Mouse (Mus musculus) lung, postnatal 14 days (tissue): ENCODE measurements around the gene Itga11.

Experiments used
- DNase-seq: peaks from one replicate; pipeline ENCODE4 v3.0.0; 2021

Gene Itga11

GRCm38 (mm10) chr9:62689748-62690147 lies 12.1 kb downstream of the Itga11 start:
- DNase-seq, result no peak

GRCm38 (mm10) chr9:62694054-62694453 lies 16.4 kb downstream of the Itga11 start:
- DNase-seq, result peak; percentile 33

GRCm38 (mm10) chr9:62695210-62695609 lies 17.6 kb downstream of the Itga11 start:
- DNase-seq, result no peak

GRCm38 (mm10) chr9:62696799-62697198 lies 19.2 kb downstream of the Itga11 start:
- DNase-seq, result no peak

GRCm38 (mm10) chr9:62707267-62707666 lies 29.6 kb downstream of the Itga11 start:
- DNase-seq, result no peak

- DNase-seq, result no peak
These were observed 30.2 kb downstream of the Itga11 start for GRCm38 (mm10) chr9:62707870-62708269.

GRCm38 (mm10) chr9:62709983-62710382 lies 32.4 kb downstream of the Itga11 start:
- DNase-seq, result no peak

- no peak for DNase-seq
These were observed 34.7 kb downstream of the Itga11 start for GRCm38 (mm10) chr9:62712374-62712773.

- DNase-seq, result no peak
These were observed 35.4 kb downstream of the Itga11 start for GRCm38 (mm10) chr9:62713040-62713439.

- DNase-seq, result no peak
These were observed 36.7 kb downstream of the Itga11 start for GRCm38 (mm10) chr9:62714336-62714735.

- DNase-seq, result no peak
These were observed 40.4 kb downstream of the Itga11 start for GRCm38 (mm10) chr9:62717982-62718381.

GRCm38 (mm10) chr9:62721791-62722190 lies 44.2 kb downstream of the Itga11 start:
- no peak for DNase-seq

- no peak for DNase-seq
These were observed 45.1 kb downstream of the Itga11 start for GRCm38 (mm10) chr9:62722716-62723115.

- DNase-seq, result no peak
These were observed 46.5 kb downstream of the Itga11 start for GRCm38 (mm10) chr9:62724175-62724574.

GRCm38 (mm10) chr9:62725247-62725646 lies 47.6 kb downstream of the Itga11 start:
- no peak for DNase-seq

- DNase-seq, result no peak
These were observed 48.8 kb downstream of the Itga11 start for GRCm38 (mm10) chr9:62726472-62726871.

- peak; percentile 66 for DNase-seq
These were observed 67.1 kb downstream of the Itga11 start for GRCm38 (mm10) chr9:62744558-62745275.

GRCm38 (mm10) chr9:62746646-62747045 lies 69.0 kb downstream of the Itga11 start:
- DNase-seq, result peak; percentile 26

GRCm38 (mm10) chr9:62749666-62750065 lies 72.0 kb downstream of the Itga11 start:
- peak; percentile 52 for DNase-seq

GRCm38 (mm10) chr9:62750381-62750780 lies 72.8 kb downstream of the Itga11 start:
- peak; percentile 49 for DNase-seq

GRCm38 (mm10) chr9:62758288-62758687 lies 80.7 kb downstream of the Itga11 start:
- DNase-seq, result no peak

GRCm38 (mm10) chr9:62759601-62760000 lies 82.0 kb downstream of the Itga11 start:
- DNase-seq, result no peak

- no peak for DNase-seq
These were observed 85.9 kb downstream of the Itga11 start for GRCm38 (mm10) chr9:62763478-62763877.

- DNase-seq, result no peak
These were observed 87.7 kb downstream of the Itga11 start for GRCm38 (mm10) chr9:62765346-62765745.

- DNase-seq, result no peak
These were observed 89.8 kb downstream of the Itga11 start for GRCm38 (mm10) chr9:62767464-62767863.
